21 mouse cellular contexts compared by ENCODE assay signal in the genomic region with DNA sequence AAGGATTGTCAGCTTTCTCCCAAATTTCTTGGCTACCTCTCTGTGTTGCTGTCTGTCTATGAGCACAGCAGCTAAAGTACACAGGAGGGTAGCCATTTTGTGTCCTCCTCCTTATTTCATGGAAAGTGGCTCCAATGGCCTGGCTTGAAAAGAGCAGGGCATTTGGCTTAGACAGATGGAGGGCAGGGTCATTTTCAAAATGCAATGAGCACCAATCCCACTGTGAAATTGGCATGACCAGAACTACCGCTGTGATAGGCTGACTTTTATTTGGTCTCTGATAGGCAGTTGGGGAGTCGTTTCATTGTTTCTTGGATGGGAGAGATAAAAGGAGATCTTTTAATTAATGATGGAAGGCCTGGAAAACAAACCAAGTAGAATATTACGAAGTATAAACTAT. TPM values are rescaled to one million over a fixed set of nuclear protein-coding genes. Genes with fewer than 3 reads are reported as not detected.
"Had no signal": no experiment of that assay in that cellular context is flagged by ENCODE, and none has a peak within 500 bp of the region (broad histone marks: within the 10 kb centered on the region; RNA-seq: fewer than 3 reads in every experiment).

No protein-coding gene starts in this region.

- H3K9ac ChIP-seq: limb, embryonic 12.5 days; limb, embryonic 15.5 days; liver, embryonic 14.5 days; liver, postnatal 0 days; lung, embryonic 14.5 days; midbrain, embryonic 12.5 days; midbrain, embryonic 15.5 days; neural tube, embryonic 12.5 days had no signal

- H3K4me2 ChIP-seq: limb, embryonic 12.5 days; limb, embryonic 15.5 days; liver, embryonic 11.5 days; lung, embryonic 14.5 days; midbrain, embryonic 12.5 days; midbrain, embryonic 15.5 days; neural tube, embryonic 12.5 days had no signal

- H3K27me3 ChIP-seq: limb, embryonic 12.5 days; limb, embryonic 15.5 days; midbrain, embryonic 12.5 days; midbrain, embryonic 15.5 days; neural tube, embryonic 12.5 days had no signal

- ATAC-seq: liver, postnatal 0 days; lung, postnatal 0 days; midbrain, embryonic 15.5 days had no signal

- H3K36me3 ChIP-seq: limb, embryonic 12.5 days; limb, embryonic 15.5 days; midbrain, embryonic 12.5 days; midbrain, embryonic 15.5 days; neural tube, embryonic 12.5 days had no signal

- H3K4me3 ChIP-seq: layer of hippocampus, adult 2 months; limb, embryonic 12.5 days; limb, embryonic 15.5 days; midbrain, embryonic 12.5 days; midbrain, embryonic 15.5 days; neural tube, embryonic 12.5 days had no signal

- H3K27ac ChIP-seq: kidney, postnatal 0 days; layer of hippocampus, adult 2 months; limb, embryonic 12.5 days; limb, embryonic 15.5 days; liver, embryonic 14.5 days; macrophage; midbrain, embryonic 12.5 days; midbrain, embryonic 15.5 days; neural tube, embryonic 12.5 days had no signal

- DNase-seq: kidney, postnatal 25 days; layer of hippocampus, adult 9-11 months; liver, postnatal 0 days; lung, embryonic 14.5 days; retina, postnatal 1 day; right cerebral cortex, postnatal 25 days; spleen, adult 18-20 months; thymus, adult 18-20 months; thymus, postnatal 36 days had no signal

- H3K9me3 ChIP-seq: limb, embryonic 12.5 days; limb, embryonic 15.5 days; midbrain, embryonic 12.5 days; midbrain, embryonic 15.5 days; neural tube, embryonic 12.5 days had no signal

RNA-seq across cellular contexts. Expression of a gene that starts 5.9 kb away (rescaled TPM):
- total RNA-seq: megakaryocyte, adult 5-6 weeks had no signal
- polyA plus RNA-seq: macrophage had no signal
